Mouse (Mus musculus) forelimb bud, embryonic 11.5 days (tissue): ENCODE measurements around the gene Tlnrd1.
A peak's percentile ranks its signal among the peaks of the same experiment; 100 is the strongest.
"Not testable (repeated sequence)": the region's sequence is repeated elsewhere in the genome, so short reads cannot be mapped to it uniquely, and the experiment has no call there.

Experiments used
- DNase-seq: peaks from one replicate; pipeline ENCODE4 v3.0.0-alpha.2; 2012; ENCODE audit warnings: low read depth, low spot score

Gene Tlnrd1

DNA sequence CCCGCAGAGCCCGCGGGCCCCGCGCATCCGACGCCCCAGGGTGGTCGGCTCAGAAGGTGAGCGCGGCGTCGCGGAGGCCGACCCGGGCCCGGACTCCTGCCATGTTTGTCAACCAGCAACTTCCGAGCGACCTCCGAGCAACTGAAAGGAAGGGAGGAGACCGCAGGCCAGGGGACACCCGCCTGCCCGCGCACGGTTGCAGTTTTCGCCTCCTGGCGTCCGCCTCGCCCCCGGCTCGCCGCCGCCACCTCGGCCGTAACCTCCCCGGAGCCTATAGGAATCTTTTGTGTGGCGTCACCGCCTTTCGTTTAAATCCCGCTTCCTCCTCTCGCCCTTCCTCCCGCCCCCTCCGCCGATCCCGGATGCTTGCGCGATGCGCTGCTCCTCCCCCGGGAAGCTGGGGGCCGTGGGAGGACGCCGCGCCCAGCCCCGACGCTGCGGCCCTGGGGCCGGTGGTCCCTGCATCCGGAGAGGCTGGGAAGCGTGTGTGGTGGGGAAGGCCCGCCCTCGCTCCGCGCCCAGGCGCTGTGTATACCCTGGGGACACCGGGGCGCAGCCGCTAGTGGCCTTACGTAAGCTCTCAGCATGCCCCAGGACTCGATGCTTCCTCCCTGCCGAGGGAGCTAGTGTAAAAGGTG lies at the start of gene Tlnrd1, which contains the start of gene Mesd:
Gene Tlnrd1 (minus strand): TSS at position 285 of the 638 bp plus-strand sequence.
Gene Mesd (plus strand): TSS at position 446 of the 638 bp plus-strand sequence.
- peak; percentile 92 for DNase-seq

DNA sequence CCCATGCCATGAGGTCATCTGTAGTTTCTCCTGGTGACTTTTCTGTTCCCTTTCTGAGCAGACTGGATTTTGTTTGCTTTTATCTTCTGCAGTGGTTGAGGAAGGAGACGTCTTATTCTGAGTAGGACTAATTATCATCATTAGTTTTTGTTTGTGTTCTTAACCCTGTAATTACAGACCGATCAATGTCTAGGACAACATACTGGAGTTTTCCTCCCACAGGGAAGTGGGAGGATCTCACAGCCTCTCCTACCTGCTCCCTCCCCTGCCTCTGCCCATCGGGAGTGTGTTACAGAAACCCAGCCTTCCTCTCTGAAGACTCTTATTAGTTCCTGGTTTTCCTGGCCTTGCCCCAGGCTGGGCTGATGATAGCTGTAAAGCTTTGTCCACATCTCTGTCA lies 37.5 kb upstream of the Tlnrd1 start:
- no peak for DNase-seq

DNA sequence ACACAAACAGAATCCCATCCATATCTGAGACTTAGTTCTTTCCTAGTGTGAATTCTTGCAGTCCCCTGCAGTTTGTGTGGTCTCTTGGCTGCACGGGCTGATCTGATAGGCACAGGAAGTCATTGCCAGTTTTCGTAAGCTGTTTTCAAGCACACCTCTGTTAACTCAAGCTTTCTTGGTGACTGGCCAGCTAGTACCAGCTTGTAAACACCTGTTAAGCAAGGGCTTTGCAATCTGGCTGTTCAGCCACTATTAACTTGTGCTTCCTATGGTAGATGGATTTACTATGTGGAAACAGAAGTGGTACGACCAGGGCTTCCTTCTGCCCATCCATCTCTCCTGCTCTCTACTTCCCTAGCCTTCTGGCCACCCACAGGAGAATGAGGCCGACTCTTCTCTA lies 36.1 kb upstream of the Tlnrd1 start:
- no peak for DNase-seq

GRCm38 (mm10) chr7:83914566-83914965 lies 30.5 kb upstream of the Tlnrd1 start:
- peak; percentile 87 for DNase-seq

- no peak for DNase-seq
Measured at GRCm38 (mm10) chr7:83913995-83914394, 29.9 kb upstream of the Tlnrd1 start.

DNA sequence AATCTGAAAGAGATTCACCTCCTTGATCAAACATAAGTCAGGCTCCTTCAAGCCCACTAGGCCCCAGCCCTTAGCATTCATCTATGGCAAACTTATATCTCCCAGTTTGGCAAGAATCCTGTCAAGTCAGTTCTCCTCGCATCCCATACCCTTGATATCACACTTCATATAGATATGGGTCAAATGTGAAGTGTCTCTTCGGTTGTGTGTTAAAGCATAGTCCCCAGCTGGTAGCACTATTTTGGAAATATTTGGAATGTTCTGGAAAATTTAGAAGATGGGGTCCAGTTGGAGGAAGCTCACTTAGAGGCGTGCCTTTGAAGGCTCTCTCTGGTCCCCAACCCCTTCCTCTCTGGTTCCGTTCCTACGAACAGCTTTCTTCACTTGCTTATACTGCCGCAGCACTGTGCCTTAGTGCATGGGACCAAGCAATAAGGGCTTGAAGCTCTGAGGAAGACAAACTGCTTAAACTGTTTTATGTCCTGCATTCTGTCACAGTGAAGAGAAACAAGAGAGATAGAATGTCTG lies 29.4 kb upstream of the Tlnrd1 start:
- no peak for DNase-seq

- no peak for DNase-seq
Measured at GRCm38 (mm10) chr7:83911909-83912308, 27.8 kb upstream of the Tlnrd1 start.

DNA sequence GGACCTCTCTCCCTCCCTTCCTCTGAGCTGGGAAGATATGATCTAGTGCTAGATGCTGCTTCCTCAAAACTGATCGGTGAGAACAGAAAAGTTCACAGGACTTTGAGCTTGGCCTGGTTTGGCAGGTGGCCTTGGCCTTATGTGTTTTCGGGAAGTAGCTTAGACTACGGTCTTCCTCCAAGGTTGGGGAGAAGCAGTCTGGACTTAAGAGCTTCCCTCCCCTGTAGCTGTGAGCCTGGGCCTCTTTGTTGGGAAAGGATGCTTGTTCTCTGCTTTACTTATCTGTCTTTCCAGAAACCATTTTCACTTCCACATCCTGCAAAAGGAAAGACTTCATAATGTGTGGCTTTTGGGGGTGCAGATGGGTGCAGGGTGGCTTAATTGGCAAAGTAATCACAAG lies 20.7 kb upstream of the Tlnrd1 start:
- no peak for DNase-seq

DNA sequence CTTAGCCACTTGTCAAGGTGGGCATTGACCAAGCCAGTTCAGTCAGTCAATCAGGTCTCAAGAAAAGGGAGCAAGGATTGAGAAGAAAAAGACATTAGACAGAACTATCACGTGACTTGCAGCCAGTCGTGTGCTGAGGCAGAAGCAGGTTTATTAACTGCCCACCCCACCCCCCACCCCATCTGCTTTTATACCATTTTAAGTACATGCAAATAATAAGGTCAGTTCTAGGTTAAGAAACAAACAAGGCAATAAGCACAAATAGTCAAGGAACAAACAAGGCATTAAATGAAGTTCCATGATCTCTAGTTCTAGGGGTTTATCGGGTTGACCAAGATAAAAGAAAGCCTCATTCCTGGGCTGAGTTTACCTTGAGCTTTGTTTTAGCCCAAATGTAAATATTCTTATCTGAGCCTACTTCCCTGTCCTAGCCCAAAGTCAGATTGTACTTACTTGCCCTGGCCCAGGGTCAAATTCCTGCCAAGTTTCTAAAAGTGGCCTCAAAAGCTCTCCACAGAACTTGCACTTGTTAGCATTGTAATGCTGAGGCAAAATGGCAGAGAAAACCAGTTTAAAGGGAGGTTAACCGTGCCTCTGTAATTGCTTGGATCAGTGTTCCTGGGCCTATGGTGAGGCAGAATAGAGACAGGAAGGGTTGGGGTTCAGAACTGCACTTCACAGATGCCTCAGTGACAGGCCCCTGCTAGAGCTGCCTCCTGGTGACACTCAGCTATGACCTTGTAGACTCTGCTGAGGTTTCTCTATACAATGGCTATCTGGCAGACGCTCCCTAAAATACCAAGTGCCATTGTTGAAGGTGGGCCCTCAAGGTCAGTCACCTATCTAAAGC lies 18.4 kb upstream of the Tlnrd1 start:
- no peak for DNase-seq

GRCm38 (mm10) chr7:83901425-83901824 lies 17.3 kb upstream of the Tlnrd1 start:
- no peak for DNase-seq

DNA sequence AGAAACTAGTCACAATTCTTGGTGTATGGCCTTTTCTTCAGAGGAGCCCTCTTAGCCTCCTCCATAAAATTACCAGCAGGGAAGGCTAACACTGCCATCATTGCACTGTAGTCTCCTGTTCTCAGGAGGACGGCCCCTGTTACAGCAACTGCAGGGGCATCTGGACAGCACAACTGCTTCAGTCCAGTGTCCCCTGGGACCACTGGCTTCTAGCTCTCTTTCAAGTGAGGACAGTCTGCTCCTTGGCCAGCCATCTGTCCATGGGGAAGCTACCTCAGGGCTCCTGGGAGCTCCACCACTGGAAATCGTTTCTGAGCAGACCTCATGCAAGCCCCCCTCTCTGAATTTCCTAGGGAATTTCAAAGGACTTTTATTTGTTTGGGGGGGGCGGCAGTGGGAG lies 16.4 kb upstream of the Tlnrd1 start:
- no peak for DNase-seq

- no peak for DNase-seq
Measured at GRCm38 (mm10) chr7:83898267-83898666, 14.2 kb upstream of the Tlnrd1 start.

DNA sequence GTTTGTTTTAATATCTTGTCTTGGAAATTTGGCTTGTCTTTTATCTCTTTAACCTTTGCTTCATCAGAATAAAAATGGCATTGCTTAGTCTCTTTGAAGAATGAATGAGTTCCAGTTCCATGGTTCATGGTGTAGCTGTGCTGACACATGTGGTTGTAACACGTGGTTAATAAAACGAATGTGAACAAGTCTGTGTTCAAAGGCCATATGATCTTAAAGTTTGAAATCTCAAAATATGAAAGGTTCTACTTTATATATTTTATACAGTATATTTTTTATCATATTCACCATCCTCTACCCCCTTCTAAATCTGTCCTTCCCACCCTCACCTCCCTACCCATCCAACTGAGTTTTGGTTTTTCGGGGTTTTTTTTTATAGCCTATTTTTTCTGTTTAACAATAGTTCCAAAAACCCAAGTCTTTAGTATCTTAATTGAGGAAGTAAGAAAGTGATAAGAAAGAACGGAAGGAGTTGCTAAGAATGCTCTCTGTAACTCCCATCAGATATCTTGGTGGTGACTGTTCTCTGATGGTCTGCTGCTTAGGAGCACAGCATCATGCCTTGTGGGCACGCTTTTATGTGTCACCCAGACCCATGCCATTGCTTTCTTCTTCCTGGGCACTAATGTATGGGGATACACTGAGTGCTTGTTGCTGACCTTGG lies 12.1 kb upstream of the Tlnrd1 start:
- no peak for DNase-seq

GRCm38 (mm10) chr7:83894348-83894747 lies 10.2 kb upstream of the Tlnrd1 start:
- DNase-seq, result no peak

GRCm38 (mm10) chr7:83892333-83892669 lies 8.2 kb upstream of the Tlnrd1 start:
- DNase-seq, result no peak

DNA sequence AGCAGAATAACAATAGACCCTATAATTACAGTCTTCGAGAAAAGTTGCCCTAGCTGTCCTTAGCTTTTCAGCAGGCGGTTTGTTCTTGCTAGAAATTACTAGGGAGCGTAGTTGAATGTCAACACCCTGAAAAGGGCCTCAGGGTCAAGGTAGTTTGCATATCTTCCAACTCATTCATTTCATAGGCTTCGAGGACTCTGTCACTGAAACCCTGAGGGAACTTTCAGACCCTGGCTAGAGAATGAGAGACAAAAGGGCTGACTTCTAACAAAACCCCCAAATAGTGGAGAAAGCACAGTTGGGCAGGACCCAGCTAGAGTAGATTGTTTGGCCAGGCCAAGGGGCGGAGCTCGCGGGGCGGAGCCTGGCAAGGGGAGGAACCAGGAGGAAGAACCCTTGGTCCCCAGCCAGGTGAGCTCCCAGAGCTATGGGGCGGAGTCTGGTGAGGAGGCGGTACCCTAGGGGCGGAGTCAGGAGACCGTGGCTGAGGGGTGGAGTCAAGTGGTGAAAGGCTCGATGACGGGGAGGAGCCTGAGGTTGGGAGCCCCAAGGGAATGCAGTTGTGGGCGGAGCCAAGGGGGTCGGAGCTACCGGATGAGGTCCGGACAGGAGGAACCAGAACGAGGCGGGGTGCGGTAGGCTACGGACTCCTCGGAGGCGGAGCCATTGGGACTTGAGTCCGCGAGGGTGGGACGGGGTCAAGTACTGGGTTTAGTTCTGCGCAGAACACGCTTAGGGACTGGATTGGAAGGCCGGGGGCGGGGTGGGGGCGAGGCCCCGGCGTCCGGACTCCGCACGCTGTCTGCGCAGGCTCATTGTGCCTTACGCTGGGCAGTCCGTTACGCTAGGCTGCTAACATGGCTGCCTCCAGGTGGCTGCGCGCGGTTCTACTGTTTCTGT lies 7.6 kb upstream of the Tlnrd1 start:
- DNase-seq, result peak; percentile 99

- DNase-seq, result not testable (repeated sequence)
Measured at GRCm38 (mm10) chr7:83889946-83890345, 5.8 kb upstream of the Tlnrd1 start.

DNA sequence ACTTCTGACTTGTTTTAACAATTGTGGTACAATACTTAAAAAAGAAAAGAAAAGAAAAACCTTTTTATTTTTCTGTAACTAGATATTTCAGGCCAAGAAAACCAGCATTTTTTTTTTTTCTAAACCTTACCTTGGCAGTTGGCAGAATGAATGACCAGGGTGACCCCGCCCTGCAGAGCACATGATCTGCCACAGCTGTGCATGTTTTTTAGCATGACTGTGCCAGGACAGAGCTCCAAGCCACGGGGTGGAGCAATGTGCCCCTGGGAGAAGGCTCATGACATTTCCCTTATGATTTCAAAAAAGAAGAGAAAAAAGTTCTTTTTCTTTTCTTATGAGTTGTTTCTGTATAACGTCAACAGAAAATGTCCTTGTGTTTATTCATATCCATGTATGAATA lies 5.3 kb upstream of the Tlnrd1 start:
- no peak for DNase-seq

DNA sequence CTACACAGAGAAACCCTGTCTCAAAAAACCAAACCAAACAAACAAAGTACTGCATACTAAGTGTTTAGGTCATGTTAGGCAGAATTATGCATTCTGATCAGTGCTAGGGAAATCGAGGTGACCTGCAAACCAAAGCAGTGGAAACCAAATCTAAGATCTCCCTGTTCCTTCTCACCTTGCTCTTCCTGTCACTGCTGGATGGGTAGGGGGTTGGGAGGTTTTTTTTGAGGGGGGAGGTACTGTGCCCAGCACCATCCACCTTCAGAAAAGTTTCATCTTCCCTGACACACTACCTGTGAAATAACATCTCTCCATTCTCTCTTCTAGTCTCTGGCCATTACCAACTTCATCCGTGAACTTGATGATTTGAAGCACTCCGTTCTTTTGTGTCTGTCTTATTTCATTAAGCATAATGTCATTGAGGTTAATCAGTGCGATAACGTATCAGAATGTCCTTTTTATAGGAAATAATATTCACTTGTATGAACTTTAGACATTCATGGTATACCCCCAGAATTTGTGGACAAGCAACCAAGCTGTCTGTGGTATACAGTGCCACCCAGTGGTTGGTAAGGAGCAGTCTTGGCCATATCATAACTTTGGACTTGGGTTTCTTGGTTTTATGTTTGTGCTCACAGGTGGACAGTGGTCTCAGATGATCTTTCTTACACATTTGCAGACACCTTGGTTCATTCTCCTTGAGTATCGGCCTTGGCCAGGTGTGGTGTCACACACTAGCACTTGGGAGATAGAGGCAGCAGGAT lies 2.4 kb upstream of the Tlnrd1 start:
- peak; percentile 30 for DNase-seq

DNA sequence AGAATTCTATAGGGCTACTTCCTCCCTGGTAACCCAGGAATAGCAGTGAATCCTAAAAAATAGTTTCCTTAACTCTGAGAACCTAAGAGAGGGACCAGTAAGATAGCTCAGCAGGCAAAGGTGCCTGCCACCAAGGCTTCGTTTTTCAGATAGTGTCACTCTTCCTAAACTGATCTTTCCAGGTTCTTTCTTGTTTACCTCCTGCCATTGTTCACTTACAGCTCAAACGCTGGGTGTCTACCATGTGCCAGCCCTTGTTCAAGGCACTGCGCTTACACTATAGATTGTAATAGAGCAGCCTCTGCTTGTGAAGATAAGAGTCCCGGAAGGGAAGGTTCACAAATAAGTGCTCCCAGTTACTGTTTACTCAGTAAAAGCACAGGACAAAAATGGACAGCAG lies 1.7 kb upstream of the Tlnrd1 start:
- DNase-seq, result no peak
